Mouse (Mus musculus) gastrocnemius, postnatal 14 days (tissue): Measurements from ENCODE around the gene Uchl4. TPM values are rescaled to one million over a fixed set of nuclear protein-coding genes. Genes with fewer than 3 reads are reported as not detected.
"Not testable (repeated sequence)": the region's sequence is repeated elsewhere in the genome, so short reads cannot be mapped to it uniquely, and the experiment has no call there.

Source experiments
- DNase-seq: peaks from one replicate; pipeline ENCODE4 v3.0.0; 2021; ENCODE audit warnings: mixed read lengths
- intact Hi-C: fragments of 180-260 bp; cut with DNase I; formaldehyde crosslinking; loops from one replicate; pipeline ENCODE4 v1.15.1; 2025; ENCODE audit warnings: low total_unique reads
- long read RNA-seq, 2 experiments: library from polyadenylated mRNA; stranded (forward); transcript quantifications; one replicate each; pipeline ENCODE4 v2.0.0; 2021
- total RNA-seq, 2 experiments: library from RNA; stranded (reverse); gene quantifications; 2 replicates each; pipeline ENCODE4 v1.2.3; 2021

Gene Uchl4
- total RNA-seq = 1 to 10 TPM; 2.2 to 2.5 TPM
- long read RNA-seq, experiment 1 = 0 reads
- long read RNA-seq, experiment 2 = 0 reads

DNA sequence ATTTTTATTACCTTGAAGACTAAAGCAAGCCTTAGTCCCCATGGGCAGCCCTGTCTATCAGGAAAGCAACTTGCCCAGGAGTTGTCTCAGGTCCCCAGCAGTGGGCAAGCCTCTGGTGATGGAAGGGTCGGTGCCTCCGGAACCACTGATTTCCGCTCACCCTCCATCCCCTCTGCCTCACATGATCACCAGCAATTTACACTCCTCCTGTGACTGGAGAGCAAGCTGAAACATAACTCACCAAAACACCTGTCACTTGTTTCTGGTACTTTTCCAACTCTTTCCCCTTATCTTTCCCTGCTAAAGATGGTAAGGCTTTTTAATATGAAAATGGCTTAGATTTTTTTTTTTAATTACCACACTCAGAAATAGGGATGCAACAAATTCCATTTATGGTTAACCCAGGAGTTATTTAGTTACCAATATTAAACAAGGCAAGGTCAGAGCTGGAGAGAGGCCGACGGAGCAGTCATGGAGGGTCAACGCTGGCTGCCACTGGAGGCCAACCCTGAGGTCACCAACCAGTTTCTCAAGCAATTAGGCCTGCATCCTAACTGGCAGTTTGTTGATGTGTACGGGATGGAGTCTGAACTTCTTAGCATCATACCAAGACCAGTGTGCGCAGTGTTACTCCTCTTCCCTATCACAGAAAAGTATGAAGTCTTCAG, at the start of gene Uchl4:
Gene Uchl4, plus strand, starts transcription at position 434 of the 668 bp plus-strand sequence.
- intact Hi-C loops = no loop called here
- no peak for DNase-seq

DNA sequence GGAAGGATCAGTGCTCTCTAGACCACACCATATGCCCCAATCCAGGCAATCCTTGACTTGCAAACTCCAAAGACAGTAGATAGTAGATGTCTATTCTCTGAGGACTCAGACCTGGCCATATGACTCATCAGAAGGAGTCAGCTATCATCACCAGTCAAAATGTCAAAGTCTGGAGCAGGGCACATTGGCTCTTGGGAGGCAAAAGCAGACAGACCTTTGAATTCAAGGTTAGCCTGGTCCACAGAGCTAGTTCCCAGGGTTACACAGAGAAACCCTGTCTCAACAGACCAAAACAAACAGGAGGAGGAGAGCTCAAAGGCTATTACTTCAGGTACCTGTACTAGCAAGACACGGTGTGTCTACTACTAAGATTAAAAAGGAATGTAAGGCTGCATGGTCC, 41.1 kb upstream of the Uchl4 start:
- intact Hi-C loops = no loop called here
- no peak for DNase-seq

GRCm38 (mm10) chr9:64195554-64195953, 39.4 kb upstream of the Uchl4 start:
- no peak for DNase-seq
- intact Hi-C loops = no loop called here

- intact Hi-C loops = no loop called here
- DNase-seq = no peak
Observed at GRCm38 (mm10) chr9:64197524-64197923, 37.5 kb upstream of the Uchl4 start.

GRCm38 (mm10) chr9:64198068-64198762, 36.8 kb upstream of the Uchl4 start:
- intact Hi-C loops = no loop called here
- DNase-seq = no peak

DNA sequence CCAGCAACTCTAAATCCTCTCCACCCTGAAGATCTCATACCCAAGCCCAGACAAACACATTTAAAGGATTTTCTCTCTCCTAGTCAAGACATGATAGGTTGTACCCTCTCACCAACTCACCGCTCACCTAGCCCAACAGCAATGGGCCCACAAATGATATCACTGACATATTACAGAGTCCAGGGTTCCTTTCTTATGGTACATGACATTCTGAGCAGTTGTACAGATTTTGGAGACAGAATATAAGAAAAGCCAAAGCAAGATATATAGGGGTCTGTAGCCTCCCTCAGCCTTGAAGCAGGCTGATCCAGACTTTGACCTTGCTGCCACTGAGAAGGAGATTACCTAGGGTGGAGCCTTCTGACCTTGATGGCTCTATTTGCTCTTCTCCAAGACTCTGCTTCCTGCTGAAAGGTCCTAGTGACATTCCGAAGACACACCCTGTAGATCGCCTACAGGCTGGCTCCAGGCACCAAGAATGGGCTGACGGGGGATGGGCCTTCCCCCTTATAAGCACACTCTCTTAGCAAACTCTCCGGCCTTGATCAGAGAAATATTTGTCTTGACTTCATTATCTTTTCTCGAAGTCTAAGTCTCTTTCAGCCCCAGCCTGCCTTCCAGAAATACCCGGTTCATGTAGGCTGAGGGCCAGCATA, 36.1 kb upstream of the Uchl4 start:
- DNase-seq, intact Hi-C loops: not testable (repeated sequence)

GRCm38 (mm10) chr9:64199897-64200296, 35.1 kb upstream of the Uchl4 start:
- intact Hi-C loops = no loop called here

DNA sequence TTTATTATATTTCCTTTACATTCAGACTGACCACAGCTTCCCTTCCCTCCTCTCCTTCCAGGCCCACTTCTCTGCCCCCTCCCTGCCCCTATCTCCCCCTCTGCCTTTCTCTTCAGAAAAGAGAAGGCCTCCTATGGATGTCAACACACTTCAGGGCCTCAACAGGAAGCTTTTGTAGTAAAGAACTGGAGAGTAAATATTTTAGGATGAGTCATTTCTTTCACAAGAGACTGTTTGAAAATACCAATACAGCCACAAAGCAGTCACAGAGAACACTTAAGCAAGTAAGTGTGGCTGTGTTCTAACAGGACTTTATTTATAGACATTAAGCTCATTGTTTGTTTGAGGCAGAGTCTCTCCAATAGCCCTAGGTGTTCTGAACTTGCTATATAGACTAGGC, 32.7 kb upstream of the Uchl4 start:
- no peak for DNase-seq
- intact Hi-C loops = no loop called here

More at GRCm38 (mm10) chr9:64199897-64200296, 35.1 kb upstream of the Uchl4 start:
- no peak for DNase-seq

DNA sequence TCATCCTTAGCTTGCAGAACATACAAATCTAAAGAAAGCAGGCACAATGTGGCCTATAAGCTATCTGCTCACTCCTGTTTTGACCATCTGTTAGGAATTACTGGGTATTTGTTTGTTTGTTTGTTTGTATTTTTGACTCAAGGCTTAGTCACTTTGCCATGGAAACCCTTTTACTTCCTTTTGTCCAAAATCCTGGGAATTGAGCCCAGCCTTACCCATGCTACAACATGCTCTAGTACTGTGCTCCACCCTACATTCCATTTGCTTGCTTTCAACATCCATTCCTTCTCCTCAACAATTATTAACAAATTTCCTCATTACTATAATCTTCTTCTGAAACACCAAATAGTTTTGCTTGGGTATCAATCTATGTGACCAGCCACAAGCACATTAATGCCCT, 32.1 kb upstream of the Uchl4 start:
- DNase-seq = no peak
- intact Hi-C loops = no loop called here

DNA sequence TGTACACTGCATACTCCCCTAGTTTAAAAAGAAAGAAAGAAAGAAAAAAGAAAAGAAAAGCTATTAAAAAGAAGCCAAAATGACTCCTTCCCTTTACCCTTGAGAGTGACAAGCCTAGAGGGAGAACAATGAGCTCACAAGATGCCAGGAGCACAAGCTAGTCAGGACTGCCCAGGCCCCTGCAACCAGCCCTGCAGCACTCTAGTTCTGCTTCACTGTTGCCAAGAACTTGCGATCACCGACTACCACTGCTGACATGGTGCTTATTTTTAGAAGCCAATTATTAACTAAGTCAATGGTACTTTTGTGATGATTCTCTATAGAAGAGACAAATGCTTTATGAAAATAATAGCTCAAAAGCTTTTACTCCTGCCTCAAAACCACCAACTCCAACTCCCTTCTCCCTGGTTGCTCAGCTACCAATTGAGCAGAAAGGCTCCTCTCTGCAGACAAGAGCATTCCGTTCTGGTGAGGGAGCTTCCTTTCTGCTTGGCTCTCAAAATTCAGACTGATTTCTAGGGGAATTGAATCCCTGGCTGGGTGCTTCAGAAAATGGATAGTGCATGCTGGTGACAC, 27.4 kb upstream of the Uchl4 start:
- DNase-seq = no peak
- intact Hi-C loops = no loop called here

- intact Hi-C loops = no loop called here
- DNase-seq = no peak
Observed at GRCm38 (mm10) chr9:64214452-64214851, 20.5 kb upstream of the Uchl4 start.

DNA sequence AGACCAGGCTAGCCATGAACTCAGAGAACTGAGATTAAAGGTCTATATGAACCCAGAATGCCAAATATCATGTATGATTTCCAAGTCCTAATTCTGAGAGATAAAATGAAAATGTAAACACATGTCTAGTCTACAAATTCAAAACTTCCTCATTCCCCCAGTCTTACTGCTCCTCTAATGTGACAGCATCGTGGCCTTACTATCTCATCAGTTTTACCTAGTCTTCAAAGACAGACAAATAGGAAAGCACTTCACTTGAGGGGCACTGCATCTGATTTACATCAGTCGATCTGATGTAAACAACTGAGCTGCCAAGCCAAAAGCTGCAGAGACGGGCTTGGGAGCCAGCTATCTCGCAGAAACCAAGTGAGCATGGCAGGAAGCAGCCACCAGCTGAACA, 18.9 kb upstream of the Uchl4 start:
- intact Hi-C loops = no loop called here
- DNase-seq = no peak

- intact Hi-C loops = no loop called here
- no peak for DNase-seq
Observed at GRCm38 (mm10) chr9:64216641-64217040, 18.4 kb upstream of the Uchl4 start.

GRCm38 (mm10) chr9:64217887-64218286, 17.1 kb upstream of the Uchl4 start:
- intact Hi-C loops = no loop called here
- DNase-seq = no peak

- intact Hi-C loops = no loop called here
- DNase-seq = no peak
Observed at GRCm38 (mm10) chr9:64219305-64219704, 15.7 kb upstream of the Uchl4 start.

GRCm38 (mm10) chr9:64219772-64220420, 15.1 kb upstream of the Uchl4 start:
- no peak for DNase-seq
- intact Hi-C loops = no loop called here

DNA sequence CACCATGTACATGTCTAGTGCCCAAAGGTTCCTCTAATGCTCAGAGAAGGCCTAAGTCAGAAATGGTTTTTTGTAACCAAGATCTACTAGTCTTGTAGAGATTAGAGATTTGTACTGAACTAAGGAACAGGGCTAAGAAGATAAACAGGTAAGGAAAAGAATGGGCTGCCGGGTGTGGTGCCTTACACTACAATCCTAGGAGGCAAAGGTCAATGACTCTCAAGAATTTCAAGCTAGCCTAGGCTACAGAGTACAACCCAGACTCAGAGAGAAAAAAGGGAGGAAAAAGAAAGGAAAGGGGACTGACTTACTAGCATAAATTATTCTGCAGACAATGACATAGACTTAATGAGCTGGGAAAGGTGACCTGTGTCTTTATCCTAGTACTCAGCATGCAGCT, 14.4 kb upstream of the Uchl4 start:
- DNase-seq = no peak
- intact Hi-C loops = no loop called here

GRCm38 (mm10) chr9:64221480-64221879, 13.5 kb upstream of the Uchl4 start:
- intact Hi-C loops = no loop called here
- DNase-seq = no peak

DNA sequence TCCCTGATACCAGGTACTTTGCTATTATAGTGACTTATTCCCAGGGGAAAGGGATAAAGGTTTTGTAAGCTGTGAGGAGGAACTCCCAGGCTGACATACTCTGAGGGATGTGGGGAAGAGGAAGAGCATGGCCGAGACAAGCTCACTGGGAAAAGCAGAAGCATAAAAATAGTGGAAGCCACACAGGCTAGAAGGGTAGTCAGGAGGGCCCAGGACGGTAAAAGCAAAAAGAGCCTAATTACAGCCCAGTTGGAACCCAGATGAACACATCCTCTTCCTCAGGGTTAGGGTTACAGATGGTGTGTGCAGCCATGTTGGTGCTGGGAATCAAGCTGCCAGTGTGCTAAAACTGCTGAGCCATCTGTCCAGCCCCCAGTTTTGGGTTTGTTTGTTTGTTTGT, 12.9 kb upstream of the Uchl4 start:
- no peak for DNase-seq
- intact Hi-C loops = no loop called here

DNA sequence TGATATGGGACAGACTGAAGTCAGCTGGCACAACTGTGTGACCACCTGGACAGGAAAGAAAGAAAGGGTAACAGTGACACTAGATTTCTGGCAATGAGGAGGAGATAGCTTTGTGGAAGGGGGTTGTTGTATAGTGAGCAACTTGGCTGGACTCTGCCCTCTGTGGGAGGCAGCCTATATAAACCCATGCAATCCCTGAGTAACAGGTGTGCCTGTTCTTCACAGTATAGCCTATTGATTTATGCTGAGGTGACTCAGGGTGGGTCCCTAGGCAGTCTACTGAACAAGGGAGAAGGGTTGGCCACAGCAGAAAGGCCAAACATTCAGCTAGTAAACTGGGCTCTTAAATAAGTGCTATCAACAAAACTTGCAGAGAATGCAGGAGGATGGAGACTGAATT, 9.2 kb upstream of the Uchl4 start:
- intact Hi-C loops = no loop called here
- no peak for DNase-seq
